Mouse (Mus musculus) sigmoid colon, adult 10 weeks (tissue): ENCODE data around the gene Zfp74. TPM values are rescaled to one million over a fixed set of nuclear protein-coding genes. Genes with fewer than 3 reads are reported as not detected.

Experiments
- polyA plus RNA-seq: library from polyadenylated mRNA; stranded (reverse); fragments of 350-450 nt; fragmentation: Illumina TruSeq; extraction: RNeasy Lipid Tissue Mini Kit (QIAGEN cat#74804); gene quantifications from one replicate; pipeline ENCODE4 v1.2.3, GENCODE M21; 2014; ENCODE audit warnings: low read depth, low replicate concordance

The Zfp74 gene
- polyA plus RNA-seq, result 5.9 TPM

GRCm38 (mm10) chr7:29953513-29954401 lies at the start of gene Zfp74:
Gene Zfp74 (minus strand): TSS chr7:29954089.

GRCm38 (mm10) chr7:29983690-29984380 lies 29.9 kb upstream of the Zfp74 start, which contains the start of gene Zfp568:
Gene Zfp568 (plus strand): TSS chr7:29983955.

GRCm38 (mm10) chr7:29908130-29908950 lies 45.5 kb downstream of the Zfp74 start, which contains the start of gene Zfp383:
Gene Zfp383 (plus strand): TSS chr7:29908223.

GRCm38 (mm10) chr7:29905966-29906681 lies 47.8 kb downstream of the Zfp74 start, which contains the start of gene Zfp27:
Gene Zfp27 (minus strand): TSS chr7:29906572.

Other genes with a start within 250 kb of the Zfp74 start
- gene Catsperg2, start 227.1 kb downstream of the Zfp74 start, polyA plus RNA-seq, result not detected
- gene Zfp84, start 185.5 kb downstream of the Zfp74 start, polyA plus RNA-seq, result 14.6 TPM
- gene Zfp30, start 170.1 kb downstream of the Zfp74 start, polyA plus RNA-seq, result 0.91 TPM
- gene Zfp790, start 138.0 kb downstream of the Zfp74 start, polyA plus RNA-seq, result 10.7 TPM
- gene Zfp940, start 100.4 kb downstream of the Zfp74 start, polyA plus RNA-seq, result 2.3 TPM
- gene Zfp420, start 94.1 kb downstream of the Zfp74 start, polyA plus RNA-seq, result 21.9 TPM
- 5.2 TPM for gene Zfp27, start 47.5 kb downstream of the Zfp74 start, polyA plus RNA-seq
- 8.7 TPM for gene Zfp383, start 45.9 kb downstream of the Zfp74 start, polyA plus RNA-seq
- 6.9 TPM for gene Zfp568, start 29.9 kb upstream of the Zfp74 start, polyA plus RNA-seq
- gene Zfp14, start 97.3 kb upstream of the Zfp74 start, polyA plus RNA-seq, result 5.6 TPM
- 3.4 TPM for gene Zfp82, start 118.8 kb upstream of the Zfp74 start, polyA plus RNA-seq
- not detected for gene Gm26920, start 136.3 kb upstream of the Zfp74 start, polyA plus RNA-seq
- 3.4 TPM for gene Zfp566, start 136.4 kb upstream of the Zfp74 start, polyA plus RNA-seq
- 139 TPM for gene Zfp260, start 140.7 kb upstream of the Zfp74 start, polyA plus RNA-seq
- gene Zfp382, start 167.9 kb upstream of the Zfp74 start, polyA plus RNA-seq, result 2.6 TPM
- 41.6 TPM for gene Zfp146, start 215.7 kb upstream of the Zfp74 start, polyA plus RNA-seq
- 2.4 TPM for gene Cox7a1, start 230.1 kb upstream of the Zfp74 start, polyA plus RNA-seq
- 84.3 TPM for gene Capns1, start 244.7 kb upstream of the Zfp74 start, polyA plus RNA-seq